Mouse (Mus musculus) brain, adult 2 months (tissue): ENCODE results near the gene Spata2.

Experiments
- DNase-seq: peaks from one replicate; pipeline ENCODE4 v3.0.0; 2011; ENCODE audit warnings: low read depth, low spot score

Spata2 gene

GRCm38 (mm10) chr2:167492713-167493636, at the start of gene Spata2:
Gene Spata2 (minus strand): TSS chr2:167492887.
- peak; percentile 97 for DNase-seq

GRCm38 (mm10) chr2:167542361-167542760, 49.7 kb upstream of the Spata2 start:
- no peak for DNase-seq

GRCm38 (mm10) chr2:167541761-167542160, 49.1 kb upstream of the Spata2 start:
- DNase-seq: no peak

- no peak for DNase-seq
These were observed 48.6 kb upstream of the Spata2 start for GRCm38 (mm10) chr2:167541324-167541723.

GRCm38 (mm10) chr2:167540477-167541110, 47.9 kb upstream of the Spata2 start:
- no peak for DNase-seq

GRCm38 (mm10) chr2:167539536-167540476, 47.1 kb upstream of the Spata2 start:
- no peak for DNase-seq

- DNase-seq: no peak
These were observed 46.1 kb upstream of the Spata2 start for GRCm38 (mm10) chr2:167538671-167539306.

- peak; percentile 93 for DNase-seq
These were observed 45.0 kb upstream of the Spata2 start, which contains the start of gene Snai1 for GRCm38 (mm10) chr2:167537476-167538297. Gene Snai1 (plus strand): TSS chr2:167538195.

GRCm38 (mm10) chr2:167536320-167536945, 43.7 kb upstream of the Spata2 start:
- DNase-seq: no peak

- DNase-seq: no peak
These were observed 41.2 kb upstream of the Spata2 start for GRCm38 (mm10) chr2:167533880-167534279.

GRCm38 (mm10) chr2:167532131-167532530, 39.4 kb upstream of the Spata2 start:
- DNase-seq: peak; percentile 39

GRCm38 (mm10) chr2:167530536-167530935, 37.8 kb upstream of the Spata2 start:
- DNase-seq: no peak

- no peak for DNase-seq
These were observed 37.3 kb upstream of the Spata2 start for GRCm38 (mm10) chr2:167529935-167530513.

GRCm38 (mm10) chr2:167528278-167528677, 35.6 kb upstream of the Spata2 start:
- peak; percentile 57 for DNase-seq

- DNase-seq: no peak
These were observed 27.0 kb upstream of the Spata2 start for GRCm38 (mm10) chr2:167519606-167520252.

- DNase-seq: no peak
These were observed 23.0 kb upstream of the Spata2 start for GRCm38 (mm10) chr2:167515688-167516087.

- no peak for DNase-seq
These were observed 22.0 kb upstream of the Spata2 start for GRCm38 (mm10) chr2:167514641-167515040.

GRCm38 (mm10) chr2:167512970-167513369, 20.3 kb upstream of the Spata2 start:
- DNase-seq: peak; percentile 49

GRCm38 (mm10) chr2:167512365-167512764, 19.7 kb upstream of the Spata2 start:
- no peak for DNase-seq
